ENCODE assay signal across 10 mouse cellular contexts in the genomic region with DNA sequence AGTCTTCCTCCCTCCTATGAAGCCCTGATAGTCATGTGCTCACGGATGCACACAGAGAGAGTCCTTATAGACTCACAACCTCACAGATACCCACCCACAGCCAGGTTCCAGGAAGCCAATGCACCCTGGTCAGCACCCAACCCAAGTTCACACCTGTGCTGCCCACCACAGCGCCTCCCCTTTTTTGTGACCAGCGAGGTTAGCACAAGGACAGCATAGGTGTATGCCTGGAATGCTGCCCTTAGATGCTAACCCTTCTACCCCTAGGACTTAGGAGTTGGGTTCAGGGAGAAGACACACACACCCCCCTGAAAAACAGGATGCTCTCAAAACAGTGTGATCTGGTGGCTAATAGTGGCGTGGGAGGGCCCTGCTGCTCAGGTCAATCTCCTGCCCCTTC. TPM values are rescaled to one million over a fixed set of nuclear protein-coding genes. Genes with fewer than 3 reads are reported as not detected.
DNase-seq lines count a peak whose midpoint lies in the region; ATAC-seq lines count a peak whose summit lies in the region.
"Had no signal": no experiment of that assay in that cellular context is flagged by ENCODE, and none has a peak within 500 bp of the region (broad histone marks: within the 10 kb centered on the region; RNA-seq: fewer than 3 reads in every experiment).

No protein-coding gene starts in this region.

- no peak overlapping the region for H3K4me3 ChIP-seq in forebrain, embryonic 10.5 days
- no peak overlapping the region for H3K4me3 ChIP-seq in forebrain, embryonic 11.5 days (ENCODE audit: low read depth, low read length)
- H3K4me3 ChIP-seq in liver, embryonic 13.5 days (replicated peaks) = no peak overlapping the region
- no peak overlapping the region for H3K4me3 ChIP-seq in intestine, embryonic 14.5 days (ENCODE audit: low read depth, low read length)
- H3K4me3 ChIP-seq in neural tube, embryonic 13.5 days = no peak overlapping the region

- no peak for ATAC-seq in forebrain, embryonic 11.5 days (replicated peaks; ENCODE audit: low FRiP score)
- ATAC-seq in liver, embryonic 13.5 days (ENCODE audit: low read depth) = no peak
- no peak for ATAC-seq in intestine, embryonic 14.5 days (replicated peaks; ENCODE audit: low FRiP score, low TSS enrichment, low read depth)
- no peak for ATAC-seq in neural tube, embryonic 13.5 days (ENCODE audit: low read depth)

- no peaks in the 10 kb centered on the region for H3K36me3 ChIP-seq in forebrain, embryonic 10.5 days (replicated peaks)
- H3K36me3 ChIP-seq in forebrain, embryonic 11.5 days (ENCODE audit: control insufficient read depth, insufficient read depth, low read length) = no peaks in the 10 kb centered on the region
- H3K36me3 ChIP-seq in liver, embryonic 13.5 days = no peaks in the 10 kb centered on the region
- no peaks in the 10 kb centered on the region for H3K36me3 ChIP-seq in intestine, embryonic 14.5 days (ENCODE audit: control insufficient read depth, insufficient read depth, low read length)
- H3K36me3 ChIP-seq in neural tube, embryonic 13.5 days = no peaks in the 10 kb centered on the region

- H3K27ac ChIP-seq in forebrain, embryonic 10.5 days = peak overlapping the region; percentile 77
- no peak overlapping the region for H3K27ac ChIP-seq in forebrain, embryonic 11.5 days (ENCODE audit: low read depth, low read length)
- peak overlapping the region; percentile 71; the same call in 1 of the 2 replicates for H3K27ac ChIP-seq in liver, embryonic 13.5 days
- peak overlapping the region; percentile 90 for H3K27ac ChIP-seq in intestine, embryonic 14.5 days (ENCODE audit: low read depth)
- H3K27ac ChIP-seq in neural tube, embryonic 13.5 days (replicated peaks) = peak overlapping the region; percentile 92

- H3K27me3 ChIP-seq in forebrain, embryonic 10.5 days (ENCODE audit: poor library complexity, severe bottlenecking) = peaks cover 86% of the 10 kb centered on the region
- peaks cover 9% of the 10 kb centered on the region for H3K27me3 ChIP-seq in forebrain, embryonic 11.5 days (ENCODE audit: control insufficient read depth, insufficient read depth, low read length)
- H3K27me3 ChIP-seq in liver, embryonic 13.5 days = peaks cover 75% of the 10 kb centered on the region
- H3K27me3 ChIP-seq in intestine, embryonic 14.5 days (replicated peaks; ENCODE audit: control insufficient read depth, insufficient read depth, low read length) = no peaks in the 10 kb centered on the region
- H3K27me3 ChIP-seq in neural tube, embryonic 13.5 days = peaks cover 8% of the 10 kb centered on the region; the same call in 1 of the 2 replicates

- no peak for DNase-seq in forebrain, embryonic 10.5 days (ENCODE audit: extremely low spot score, low spot score)
- no peak for DNase-seq in forebrain, embryonic 11.5 days (ENCODE audit: low spot score)
- no peak for DNase-seq in liver, embryonic 13.5 days
- no peak for DNase-seq in liver
- DNase-seq in intestine, embryonic 14.5 days (ENCODE audit: low spot score) = no peak
- no peak for DNase-seq in urinary bladder, postnatal 14 days (ENCODE audit: low spot score)
- no peak for DNase-seq in left cerebral cortex, postnatal 4 days
- DNase-seq: kidney, adult 11 months had no signal

- 75% methylated on average over 4 of the region's 4 CpGs for WGBS in forebrain, embryonic 10.5 days
- 85% methylated on average over 4 of the region's 4 CpGs for WGBS in forebrain, embryonic 11.5 days
- WGBS in liver, embryonic 13.5 days (ENCODE audit: insufficient replicate concordance) = 76% methylated on average over 4 of the region's 4 CpGs
- WGBS in intestine, embryonic 14.5 days = 64% methylated on average over 4 of the region's 4 CpGs
- WGBS in neural tube, embryonic 13.5 days = 76% methylated on average over 4 of the region's 4 CpGs

- intact Hi-C loops in left cerebral cortex, postnatal 4 days (cut with DNase I) = no loop called here

- no peak overlapping the region for H3K9ac ChIP-seq in forebrain, embryonic 11.5 days (ENCODE audit: low read length)
- H3K9ac ChIP-seq in liver, embryonic 13.5 days = no peak overlapping the region
- peak overlapping the region; percentile 11 for H3K9ac ChIP-seq in intestine, embryonic 14.5 days (ENCODE audit: low read length)
- peak overlapping the region; percentile 50; the same call in 1 of the 2 replicates for H3K9ac ChIP-seq in neural tube, embryonic 13.5 days

- H3K4me2 ChIP-seq in forebrain, embryonic 11.5 days (ENCODE audit: low read depth, low read length, severe bottlenecking) = no peak overlapping the region
- H3K4me2 ChIP-seq in liver, embryonic 13.5 days = no peak overlapping the region
- H3K4me2 ChIP-seq in intestine, embryonic 14.5 days (ENCODE audit: low read length) = 0 out of 2 replicates have a peak overlapping the region, but pooled peaks have one; percentile 20
- H3K4me2 ChIP-seq in neural tube, embryonic 13.5 days = no peak overlapping the region
- H3K4me2 ChIP-seq: liver, embryonic 11.5 days had no signal

- H3K4me1 ChIP-seq in forebrain, embryonic 10.5 days = peaks cover 79% of the 10 kb centered on the region
- peaks cover 24% of the 10 kb centered on the region for H3K4me1 ChIP-seq in forebrain, embryonic 11.5 days (replicated peaks; ENCODE audit: control insufficient read depth, insufficient read depth, low read length)
- H3K4me1 ChIP-seq in liver, embryonic 13.5 days (replicated peaks) = peaks cover 70% of the 10 kb centered on the region
- H3K4me1 ChIP-seq in intestine, embryonic 14.5 days (replicated peaks; ENCODE audit: control insufficient read depth, insufficient read depth, low read length) = peaks cover 93% of the 10 kb centered on the region
- peaks cover 84% of the 10 kb centered on the region for H3K4me1 ChIP-seq in neural tube, embryonic 13.5 days (replicated peaks)

- H3K9me3 ChIP-seq in forebrain, embryonic 10.5 days = no peaks in the 10 kb centered on the region
- H3K9me3 ChIP-seq in forebrain, embryonic 11.5 days (ENCODE audit: control insufficient read depth, low read length) = no peaks in the 10 kb centered on the region
- no peaks in the 10 kb centered on the region for H3K9me3 ChIP-seq in liver, embryonic 13.5 days (replicated peaks)
- no peaks in the 10 kb centered on the region for H3K9me3 ChIP-seq in intestine, embryonic 14.5 days (ENCODE audit: control insufficient read depth, low read length)
- H3K9me3 ChIP-seq in neural tube, embryonic 13.5 days = no peaks in the 10 kb centered on the region

RNA-seq across cellular contexts. Expression of gene Wasf2, which starts 40.5 kb away (rescaled TPM):
- 47.4 and 49.1 TPM in 2 replicates for polyA plus RNA-seq in forebrain, embryonic 10.5 days (2016; fragmentation: Nextera tagmentation; extraction: Ambion mirVana)
- polyA plus RNA-seq in forebrain, embryonic 11.5 days (2014; fragmentation: Nextera tagmentation; extraction: Ambion mirVana) = 28.8 and 33.2 TPM in 2 replicates
- polyA plus RNA-seq in liver, embryonic 13.5 days (2015; fragmentation: Nextera tagmentation; extraction: Ambion mirVana) = 52.3 and 54.0 TPM in 2 replicates
- 79.6 and 88.3 TPM in 2 replicates for polyA plus RNA-seq in intestine, embryonic 14.5 days (2014; fragmentation: Nextera tagmentation; extraction: Ambion mirVana)
- 34.0 and 36.5 TPM in 2 replicates for polyA plus RNA-seq in neural tube, embryonic 13.5 days (2015; fragmentation: Nextera tagmentation; extraction: Ambion mirVana)
- 10 to 100 TPM; 34.0 to 35.7 TPM for total RNA-seq in left cerebral cortex, postnatal 4 days (2021)

Comparison
In these comparisons a context has a peak if more than half of its experiments do, and no peak if none do; other contexts are left out.
1. H3K9ac ChIP-seq: peak in intestine, embryonic 14.5 days (single experiment) and neural tube, embryonic 13.5 days (single experiment); none in forebrain, embryonic 11.5 days (single experiment) and liver, embryonic 13.5 days (single experiment).